Mouse (Mus musculus) MEL (cell line): ENCODE measurements around the gene Ccl26. TPM values are rescaled to one million over a fixed set of nuclear protein-coding genes. Genes with fewer than 3 reads are reported as not detected.
A peak's percentile ranks its signal among the peaks of the same experiment; 100 is the strongest.

ENCODE experiments used
- DNase-seq: peaks from one replicate; pipeline ENCODE4 v3.0.0; 2011; ENCODE audit warnings: low read depth, low spot score
- H3K27ac ChIP-seq: 2 replicates; pipeline ENCODE4 v1.5.1; 2012; ENCODE audit warnings: low read depth, mild to moderate bottlenecking, control low read depth, low read length, moderate library complexity; ENCODE audit not compliant: control insufficient read depth
- H3K27me3 ChIP-seq, 2 experiments: fragments of 150-350 bp in 1 of 2; sonication (generic) in 1 of 2; 2 replicates each; pipeline ENCODE4 v1.6.1; 2012; ENCODE audit warnings: low read length in 2 of 2, mild to moderate bottlenecking in 2 of 2, improper control_type of control experiment in 1 of 2, moderate library complexity in 1 of 2; ENCODE audit not compliant: insufficient read depth in 2 of 2, control insufficient read depth in 1 of 2
- H3K36me3 ChIP-seq, 2 experiments: 2 replicates each; pipeline ENCODE4 v1.6.1; 2012 to 2014; ENCODE audit warnings: low read length in 2 of 2, improper control_type of control experiment in 1 of 2, inconsistent platforms in 1 of 2, mild to moderate bottlenecking in 1 of 2; ENCODE audit not compliant: insufficient read depth in 2 of 2, control insufficient read depth in 1 of 2
- H3K4me1 ChIP-seq, 2 experiments: fragments of 150-350 bp in 1 of 2; sonication (generic) in 1 of 2; 2 replicates each; pipeline ENCODE4 v1.6.1; 2012; ENCODE audit warnings: low read length in 2 of 2, improper control_type of control experiment in 1 of 2, mild to moderate bottlenecking in 1 of 2; ENCODE audit not compliant: insufficient read depth in 2 of 2, control insufficient read depth in 1 of 2
- H3K4me3 ChIP-seq, 2 experiments: fragments of 150-350 bp in 1 of 2; sonication (generic) in 1 of 2; 2 replicates each; pipeline ENCODE4 v1.5.1; 2012; ENCODE audit warnings: low read depth in 2 of 2, low read length in 2 of 2, mild to moderate bottlenecking in 2 of 2, moderate library complexity in 2 of 2, control low read depth in 1 of 2, improper control_type of control experiment in 1 of 2; ENCODE audit not compliant: control insufficient read depth in 1 of 2, insufficient read depth in 1 of 2
- H3K79me2 ChIP-seq: 2 replicates; pipeline ENCODE4 v1.6.1; 2012; ENCODE audit warnings: mild to moderate bottlenecking, low read length, moderate library complexity; ENCODE audit not compliant: control insufficient read depth, poor library complexity, insufficient read depth
- H3K9ac ChIP-seq: 2 replicates; pipeline ENCODE4 v1.6.1; 2012; ENCODE audit warnings: low read depth, mild to moderate bottlenecking, control low read depth, low read length, moderate library complexity; ENCODE audit not compliant: control insufficient read depth, poor library complexity, severe bottlenecking
- H3K9me3 ChIP-seq: fragments of 150-350 bp; sonication (generic); replicated peaks from 2 replicates; pipeline ENCODE4 v1.6.1; 2012; ENCODE audit warnings: mild to moderate bottlenecking, low read length, improper control_type of control experiment, moderate library complexity; ENCODE audit not compliant: insufficient read depth
- CHD1 ChIP-seq: IDR thresholded peaks from 2 replicates; pipeline ENCODE4 v1.6.1; 2012; ENCODE audit warnings: low read depth, mild to moderate bottlenecking, inconsistent platforms, low read length, improper control_type of control experiment
- CTCF ChIP-seq, 3 experiments: IDR thresholded peaks in 2 of 3; conservative IDR thresholded peaks in 1 of 3; 2 replicates each; pipeline ENCODE4 v1.5.1; 2011 to 2012; ENCODE audit warnings: low read length in 3 of 3, low read depth in 2 of 3, mild to moderate bottlenecking in 2 of 3, improper control_type of control experiment in 1 of 3, inconsistent platforms in 1 of 3, mixed read lengths in 1 of 3, moderate library complexity in 1 of 3; ENCODE audit not compliant: control insufficient read depth in 1 of 3, insufficient read depth in 1 of 3, poor library complexity in 1 of 3, severe bottlenecking in 1 of 3
- E2F4 ChIP-seq: IDR thresholded peaks from 2 replicates; pipeline ENCODE4 v1.6.1; 2011; ENCODE audit warnings: low read depth, low read length, improper control_type of control experiment, borderline replicate concordance
- ELF1 ChIP-seq: IDR thresholded peaks from 2 replicates; pipeline ENCODE4 v1.6.1; 2014; ENCODE audit warnings: low read depth, mild to moderate bottlenecking, inconsistent platforms, low read length, improper control_type of control experiment, moderate library complexity
- ETS1 ChIP-seq: IDR thresholded peaks from 2 replicates; pipeline ENCODE4 v1.6.1; 2012; ENCODE audit warnings: low read depth, mild to moderate bottlenecking, inconsistent platforms, low read length, improper control_type of control experiment, moderate library complexity
- GABPA ChIP-seq: IDR thresholded peaks from 2 replicates; pipeline ENCODE4 v1.6.1; 2012; ENCODE audit warnings: low read depth, mild to moderate bottlenecking, inconsistent platforms, low read length, improper control_type of control experiment, moderate library complexity
- GATA1 ChIP-seq: IDR thresholded peaks from 2 replicates; pipeline ENCODE4 v1.6.1; 2011; ENCODE audit warnings: low read depth, low read length, improper control_type of control experiment
- HCFC1 ChIP-seq: IDR thresholded peaks from 2 replicates; pipeline ENCODE4 v1.6.1; 2012; ENCODE audit warnings: low read depth, mild to moderate bottlenecking, inconsistent platforms, low read length, improper control_type of control experiment, moderate library complexity
- JUND ChIP-seq: IDR thresholded peaks from 2 replicates; pipeline ENCODE4 v1.6.1; 2011; ENCODE audit warnings: low read depth, mild to moderate bottlenecking, improper control_type of control experiment, low read length
- KAT2A ChIP-seq: conservative IDR thresholded peaks from 2 replicates; pipeline ENCODE4 v1.6.1; 2012; ENCODE audit warnings: low read depth, low read length, improper control_type of control experiment, inconsistent platforms
- MXI1 ChIP-seq: IDR thresholded peaks from 2 replicates; pipeline ENCODE4 v1.6.1; 2011; ENCODE audit warnings: mild to moderate bottlenecking, low read depth, low read length, improper control_type of control experiment
- NELFE ChIP-seq: IDR thresholded peaks from 2 replicates; pipeline ENCODE4 v1.6.1; 2011; ENCODE audit warnings: low read depth, low read length, improper control_type of control experiment
- POLR2AphosphoS2 ChIP-seq: IDR thresholded peaks from 2 replicates; pipeline ENCODE4 v1.6.1; 2011; ENCODE audit warnings: low read length, improper control_type of control experiment
- POLR2AphosphoS5 ChIP-seq: IDR thresholded peaks from 2 replicates; pipeline ENCODE4 v1.6.1; 2012; ENCODE audit warnings: low read depth, borderline replicate concordance, mild to moderate bottlenecking, inconsistent platforms, low read length, moderate library complexity, mixed read lengths
- SMC3 ChIP-seq: IDR thresholded peaks from 2 replicates; pipeline ENCODE4 v1.6.1; 2011; ENCODE audit warnings: low read depth, low read length, improper control_type of control experiment
- TBP ChIP-seq: IDR thresholded peaks from 2 replicates; pipeline ENCODE4 v1.8.0; 2011; ENCODE audit warnings: low read depth, low read length, improper control_type of control experiment
- TCF12 ChIP-seq: IDR thresholded peaks from 2 replicates; pipeline ENCODE4 v1.6.1; 2014; ENCODE audit warnings: low read depth, mild to moderate bottlenecking, inconsistent platforms, low read length, improper control_type of control experiment, moderate library complexity
- USF2 ChIP-seq, 2 experiments: IDR thresholded peaks; 2 replicates each; pipeline ENCODE4 v1.6.1; 2011 to 2012; ENCODE audit warnings: improper control_type of control experiment in 2 of 2, low read length in 2 of 2, borderline replicate concordance in 1 of 2, inconsistent platforms in 1 of 2, low read depth in 1 of 2, mild to moderate bottlenecking in 1 of 2; ENCODE audit not compliant: insufficient read depth in 1 of 2
- ZNF384 ChIP-seq: IDR thresholded peaks from 2 replicates; pipeline ENCODE4 v1.6.1; 2012; ENCODE audit warnings: low read depth, mild to moderate bottlenecking, inconsistent platforms, low read length, improper control_type of control experiment
- polyA plus RNA-seq, 2 experiments: library from polyadenylated mRNA; stranded (reverse) in 1 of 2; unstranded in 1 of 2; fragments of >175 nt in 1 of 2; fragments of >200 nt in 1 of 2; gene quantifications; 2 replicates each; pipeline versions ENCODE4 v1.2.1 to v1.2.4; 2012; ENCODE audit warnings: low replicate concordance in 2 of 2, low read depth in 1 of 2; ENCODE audit not compliant: insufficient read length in 2 of 2, insufficient read depth in 1 of 2, missing spikeins in 1 of 2
- total RNA-seq: library from RNA; depleted of rRNA; stranded (reverse); fragments of 300-350 nt; gene quantifications from 2 replicates; pipeline ENCODE4 v1.2.3, GENCODE M21; 2012

Gene Ccl26
- total and polyA plus RNA-seq, 3 experiments, result not detected

DNA sequence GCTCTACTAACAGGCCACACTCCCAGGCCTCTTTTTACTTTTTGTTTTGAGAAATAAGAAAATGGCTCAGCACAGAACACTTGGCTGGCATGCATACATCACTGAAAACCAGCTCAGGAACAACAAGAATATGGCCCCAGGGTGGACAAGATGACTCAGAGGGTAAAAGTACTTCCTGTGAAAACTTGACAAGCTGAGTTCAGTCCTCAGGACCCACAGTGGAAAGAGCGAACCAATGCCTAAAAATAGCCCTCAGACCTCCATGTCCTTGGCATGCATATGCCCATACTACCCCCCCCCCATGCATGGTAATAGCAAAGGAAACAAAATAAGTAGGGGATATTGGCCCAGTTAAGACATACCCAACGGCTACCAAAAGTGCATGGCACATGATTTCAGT lies 33.4 kb downstream of the Ccl26 start:
- Histone ChIP-seq H3K79me2 (no peaks in the 10 kb centered on the region), H3K4me1 (no peaks in the 10 kb centered on the region), H3K4me3 (no peak overlapping the region), H3K9ac (no peak overlapping the region), H3K9me3 (no peaks in the 10 kb centered on the region), H3K27ac (no peak overlapping the region), H3K36me3 (no peaks in the 10 kb centered on the region), H3K27me3 (peaks cover 0 to 3% of the 10 kb centered on the region in 2 experiments; a peak in 2 of 4 replicates)
- no peak for DNase-seq
- TF ChIP-seq ZNF384 (no peak), SMC3 (no peak), TBP (no peak), CTCF (IDR thresholded peaks at IDR 0.05 in 2 of 3, conservative IDR thresholded peaks at IDR 0.05 in 1 of 3; ENCODE audit: control insufficient read depth in 1 of 3, insufficient read depth in 1 of 3, low read depth in 2 of 3, low read length in 3 of 3, poor library complexity in 1 of 3, severe bottlenecking in 1 of 3) (no peak), HCFC1 (no peak), E2F4 (no peak), USF2 (IDR thresholded peaks at IDR 0.05; ENCODE audit: borderline replicate concordance in 1 of 2, insufficient read depth in 1 of 2, low read depth in 1 of 2, low read length in 2 of 2) (no peak), ELF1 (no peak), POLR2AphosphoS5 (no peak)

DNA sequence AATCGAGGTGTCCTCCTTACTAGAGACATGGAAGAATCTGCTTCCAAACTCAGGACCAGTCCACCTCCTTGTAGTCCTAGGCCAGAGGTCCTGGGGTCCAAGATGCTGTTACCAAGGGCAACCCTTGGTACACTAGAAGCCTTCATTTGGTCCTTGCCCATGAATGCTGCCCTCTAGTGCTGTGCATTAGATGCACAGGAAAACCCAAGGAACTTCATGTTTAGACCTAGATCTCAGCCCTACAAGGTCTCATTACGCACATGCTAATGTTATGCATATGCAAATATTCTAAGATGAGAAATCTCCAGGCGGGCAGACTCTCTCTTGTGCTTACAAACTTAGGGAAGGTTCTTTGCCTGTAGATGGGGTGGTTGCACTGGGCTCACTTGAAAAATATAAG lies 34.1 kb downstream of the Ccl26 start:
- Histone ChIP-seq H3K4me3 (no peak overlapping the region), H3K9ac (no peak overlapping the region), H3K9me3 (no peaks in the 10 kb centered on the region), H3K79me2 (no peaks in the 10 kb centered on the region), H3K27me3 (peaks cover 0 to 3% of the 10 kb centered on the region in 2 experiments; a peak in 2 of 4 replicates), H3K36me3 (no peaks in the 10 kb centered on the region), H3K4me1 (no peaks in the 10 kb centered on the region), H3K27ac (no peak overlapping the region)
- TF ChIP-seq SMC3, result peak; percentile 9; the same call in 1 of the 2 replicates
- TF ChIP-seq POLR2AphosphoS2, result no peak
- TF ChIP-seq KAT2A, result no peak
- no peak for TF ChIP-seq GATA1
- TF ChIP-seq NELFE, result no peak
- TF ChIP-seq ETS1, result no peak
- no peak for TF ChIP-seq USF2 (IDR thresholded peaks at IDR 0.05; ENCODE audit: borderline replicate concordance in 1 of 2, insufficient read depth in 1 of 2, low read depth in 1 of 2, low read length in 2 of 2)
- peak in 2 of 3 experiments; percentile 23 to 42; a peak in 3 of 6 replicates for TF ChIP-seq CTCF (IDR thresholded peaks at IDR 0.05 in 2 of 3, conservative IDR thresholded peaks at IDR 0.05 in 1 of 3; ENCODE audit: control insufficient read depth in 1 of 3, insufficient read depth in 1 of 3, low read depth in 2 of 3, low read length in 3 of 3, poor library complexity in 1 of 3, severe bottlenecking in 1 of 3)
- no peak for TF ChIP-seq MXI1
- TF ChIP-seq CHD1, result no peak
- no peak for TF ChIP-seq TCF12
- TF ChIP-seq JUND, result no peak
- no peak for TF ChIP-seq GABPA
- DNase-seq, result no peak
